Mouse (Mus musculus) embryonic facial prominence, embryonic 15.5 days (tissue): Measurements from ENCODE around the gene Itgb8. TPM values are rescaled to one million over a fixed set of nuclear protein-coding genes. Genes with fewer than 3 reads are reported as not detected.

ENCODE experiments used
- ATAC-seq: fragments of 200-750 bp; cut with Nextera tagmentation; 2 replicates; pipeline ENCODE4 v1.8.0; 2017; ENCODE audit warnings: low read depth, moderate TSS enrichment; ENCODE audit not compliant: insufficient number of reproducible peaks, low FRiP score, low TSS enrichment
- H3K27ac ChIP-seq: fragments of 300-500 bp; sonication (generic); replicated peaks from 2 replicates; pipeline ENCODE4 v1.5.1; 2015; ENCODE audit warnings: mild to moderate bottlenecking, inconsistent platforms
- H3K27me3 ChIP-seq: fragments of 300-500 bp; sonication (generic); 2 replicates; pipeline ENCODE4 v1.6.1; 2015; ENCODE audit warnings: inconsistent platforms
- H3K36me3 ChIP-seq: fragments of 300-500 bp; sonication (generic); 2 replicates; pipeline ENCODE4 v1.6.1; 2015; ENCODE audit warnings: mild to moderate bottlenecking, inconsistent platforms
- H3K4me1 ChIP-seq: fragments of 300-500 bp; sonication (generic); 2 replicates; pipeline ENCODE4 v1.6.1; 2015; ENCODE audit warnings: inconsistent platforms
- H3K4me2 ChIP-seq: fragments of 300-500 bp; sonication (generic); replicated peaks from 2 replicates; pipeline ENCODE4 v1.6.1; 2015; ENCODE audit warnings: mild to moderate bottlenecking, inconsistent platforms
- H3K4me3 ChIP-seq: fragments of 300-500 bp; sonication (generic); replicated peaks from 2 replicates; pipeline ENCODE4 v1.5.1; 2015; ENCODE audit warnings: mild to moderate bottlenecking, inconsistent platforms
- H3K9ac ChIP-seq: fragments of 300-500 bp; sonication (generic); 2 replicates; pipeline ENCODE4 v1.6.1; 2015; ENCODE audit warnings: inconsistent platforms
- H3K9me3 ChIP-seq: fragments of 300-500 bp; sonication (generic); replicated peaks from 2 replicates; pipeline ENCODE4 v1.6.1; 2016; ENCODE audit warnings: inconsistent platforms
- WGBS: fragments of 180-500 bp; shearing (Covaris S2); methylation state at CpG from one replicate; pipeline ENCODE4 v1.1.7; 2015; 5-methylcytosine and 5-hydroxymethylcytosine counted together
- polyA plus RNA-seq: library from polyadenylated mRNA; unstranded; fragments of >200 nt; fragmentation: Nextera tagmentation; extraction: Ambion mirVana; gene quantifications from 2 replicates; pipeline ENCODE4 v1.2.1, GENCODE M21; 2015

Itgb8 gene
- polyA plus RNA-seq, 1 experiment from 2014 or later = 3.6 TPM

DNA sequence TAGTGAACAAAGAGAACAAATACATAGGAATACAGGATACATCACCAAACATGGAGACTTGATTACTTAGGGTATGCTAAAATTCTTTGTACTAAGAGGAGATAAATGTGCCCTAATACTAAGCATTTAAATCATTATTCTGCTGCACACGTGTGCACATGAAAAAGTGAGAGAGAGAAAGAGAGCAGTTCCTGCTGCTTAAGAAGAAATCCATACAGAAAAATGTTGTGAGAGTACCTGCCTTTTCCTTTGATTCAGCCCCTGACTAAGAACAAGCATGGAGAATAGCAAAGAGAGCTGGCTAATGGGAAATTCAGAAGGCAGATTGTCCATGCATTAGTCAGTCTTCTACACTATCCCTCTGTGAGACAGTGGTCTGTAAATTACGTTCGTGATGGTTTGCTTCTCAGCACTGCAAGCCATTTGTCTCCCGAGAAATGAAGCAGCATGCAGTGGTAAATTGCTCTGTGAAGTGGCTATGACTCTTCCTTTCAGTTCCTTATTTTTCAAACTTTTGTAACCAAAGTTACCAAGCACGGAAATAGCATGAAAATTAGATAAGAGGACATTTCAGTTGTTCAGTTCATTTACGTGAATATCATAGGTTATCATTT, 125.0 kb downstream of the Itgb8 start:
- Histone ChIP-seq H3K9me3 (no peaks in the 10 kb centered on the region), H3K4me1 (no peaks in the 10 kb centered on the region), H3K27me3 (no peaks in the 10 kb centered on the region), H3K4me2 (no peak overlapping the region), H3K27ac (no peak overlapping the region), H3K4me3 (no peak overlapping the region), H3K9ac (no peak overlapping the region), H3K36me3 (no peaks in the 10 kb centered on the region)
- ATAC-seq = no peak
- WGBS = 64% methylated on average over 6 of the region's 6 CpGs

DNA sequence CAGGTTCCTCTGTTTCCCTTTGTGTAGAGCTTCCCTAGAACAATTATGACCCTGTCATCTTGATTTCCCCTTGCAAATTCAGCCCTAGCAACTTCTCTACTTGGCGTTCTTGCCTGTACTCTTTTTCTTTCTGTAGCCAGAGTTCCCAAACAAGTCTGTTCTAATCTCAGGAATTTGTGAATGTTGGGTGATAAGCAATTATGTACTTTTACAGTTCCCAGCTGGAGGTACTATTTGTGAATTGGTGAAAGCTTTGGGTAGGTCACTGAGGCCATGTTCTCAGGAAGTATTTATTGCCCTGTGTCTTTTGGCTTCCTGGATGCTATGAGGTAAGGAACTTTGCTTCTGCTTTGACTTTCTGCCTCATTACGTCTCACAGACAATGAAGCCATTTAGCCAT, 128.5 kb downstream of the Itgb8 start:
- ATAC-seq = no peak

More for the DNA sequence above, 128.5 kb downstream of the Itgb8 start:
- no peaks in the 10 kb centered on the region for H3K9me3 ChIP-seq
- H3K27me3 ChIP-seq = no peaks in the 10 kb centered on the region
- no peak overlapping the region for H3K4me2 ChIP-seq
- no peak overlapping the region for H3K27ac ChIP-seq
- H3K4me3 ChIP-seq = no peak overlapping the region
- H3K36me3 ChIP-seq = no peaks in the 10 kb centered on the region
- H3K9ac ChIP-seq = no peak overlapping the region
- WGBS = 48% methylated on average over 2 of the region's 2 CpGs
- H3K4me1 ChIP-seq = no peaks in the 10 kb centered on the region

Other genes with a start within 250 kb of the Itgb8 start
- 3.3 and 3.4 TPM in 2 replicates for gene Macc1, start 75.5 kb upstream of the Itgb8 start, polyA plus RNA-seq